Mouse (Mus musculus): ENCODE data around the gene Bag3. TPM values are rescaled to one million over a fixed set of nuclear protein-coding genes. Genes with fewer than 3 reads are reported as not detected.

Bag3 gene
- total and polyA plus RNA-seq, 3 experiments, result 9.1 to 107 (median 20.9) TPM

- peaks cover 2% of the 10 kb centered on the region; the same call in 1 of the 2 replicates for H3K9me3 ChIP-seq (replicated peaks)
- no peak for DNase-seq (ENCODE audit: low spot score)
- no peak for TF ChIP-seq CTCF (IDR thresholded peaks at IDR 0.05; ENCODE audit: low read depth, low read length)
- no peak for TF ChIP-seq GATA1 (IDR thresholded peaks at IDR 0.05; ENCODE audit: borderline replicate concordance, low read length)
- TF ChIP-seq POLR2AphosphoS5 (IDR thresholded peaks at IDR 0.05; ENCODE audit: insufficient replicate concordance, low read depth, low read length), result no peak
- TF ChIP-seq GATA2 (IDR thresholded peaks at IDR 0.05; ENCODE audit: borderline replicate concordance, low read depth, low read length), result no peak
- peak; percentile 40; the same call in 1 of the 2 replicates for TF ChIP-seq TAL1 (conservative IDR thresholded peaks at IDR 0.05; ENCODE audit: low read depth, low read length)
- peaks cover 54% of the 10 kb centered on the region for H3K4me1 ChIP-seq (ENCODE audit: insufficient read depth, low read depth, low read length)
- no peak overlapping the region for H3K4me3 ChIP-seq (ENCODE audit: low read depth, low read length)
- peaks cover 100% of the 10 kb centered on the region for H3K36me3 ChIP-seq (replicated peaks)
- ATAC-seq (ENCODE audit: extremely low read depth, insufficient number of reproducible peaks, low FRiP score, poor library complexity, severe bottlenecking), result peak; percentile 51
- no peaks in the 10 kb centered on the region; the same call in 1 of the 2 replicates for H3K27me3 ChIP-seq (ENCODE audit: insufficient read depth, low read length)
Observed at GRCm38 (mm10) chr7:128543148-128543855, 19.9 kb downstream of the Bag3 start.

- peaks cover 2% of the 10 kb centered on the region; the same call in 1 of the 2 replicates for H3K9me3 ChIP-seq (replicated peaks)
- no peak for ATAC-seq (ENCODE audit: extremely low read depth, insufficient number of reproducible peaks, low FRiP score, poor library complexity, severe bottlenecking)
- H3K4me3 ChIP-seq (ENCODE audit: low read depth, low read length), result no peak overlapping the region
- peaks cover 48% of the 10 kb centered on the region for H3K4me1 ChIP-seq (ENCODE audit: insufficient read depth, low read depth, low read length)
- H3K27me3 ChIP-seq (ENCODE audit: insufficient read depth, low read length), result no peaks in the 10 kb centered on the region; the same call in 1 of the 2 replicates
- TF ChIP-seq TAL1 (conservative IDR thresholded peaks at IDR 0.05; ENCODE audit: low read depth, low read length) (no peak), GATA1 (IDR thresholded peaks at IDR 0.05; ENCODE audit: borderline replicate concordance, low read length) (no peak), CTCF (IDR thresholded peaks at IDR 0.05; ENCODE audit: low read depth, low read length) (no peak), GATA2 (IDR thresholded peaks at IDR 0.05; ENCODE audit: borderline replicate concordance, low read depth, low read length) (no peak), POLR2AphosphoS5 (IDR thresholded peaks at IDR 0.05; ENCODE audit: insufficient replicate concordance, low read depth, low read length) (no peak)
- no peak for DNase-seq (ENCODE audit: low spot score)
- peaks cover 100% of the 10 kb centered on the region for H3K36me3 ChIP-seq (replicated peaks)
Observed at GRCm38 (mm10) chr7:128543961-128544360, 20.5 kb downstream of the Bag3 start.

- Histone ChIP-seq H3K9me3 (replicated peaks) (peaks cover 2% of the 10 kb centered on the region; the same call in 1 of the 2 replicates), H3K4me1 (ENCODE audit: insufficient read depth, low read depth, low read length) (peaks cover 42% of the 10 kb centered on the region), H3K36me3 (replicated peaks) (peaks cover 96% of the 10 kb centered on the region), H3K27me3 (ENCODE audit: insufficient read depth, low read length) (no peaks in the 10 kb centered on the region; the same call in 1 of the 2 replicates), H3K4me3 (ENCODE audit: low read depth, low read length) (no peak overlapping the region)
- TF ChIP-seq GATA1 (IDR thresholded peaks at IDR 0.05; ENCODE audit: borderline replicate concordance, low read length) (no peak), CTCF (IDR thresholded peaks at IDR 0.05; ENCODE audit: low read depth, low read length) (no peak), GATA2 (IDR thresholded peaks at IDR 0.05; ENCODE audit: borderline replicate concordance, low read depth, low read length) (no peak), TAL1 (conservative IDR thresholded peaks at IDR 0.05; ENCODE audit: low read depth, low read length) (no peak), POLR2AphosphoS5 (IDR thresholded peaks at IDR 0.05; ENCODE audit: insufficient replicate concordance, low read depth, low read length) (no peak)
- no peak for DNase-seq (ENCODE audit: low spot score)
- ATAC-seq (ENCODE audit: extremely low read depth, insufficient number of reproducible peaks, low FRiP score, poor library complexity, severe bottlenecking), result no peak
Observed at GRCm38 (mm10) chr7:128544566-128545262, 21.3 kb downstream of the Bag3 start.

GRCm38 (mm10) chr7:128546031-128546430 is 22.6 kb downstream of the Bag3 start:
- TF ChIP-seq CTCF (IDR thresholded peaks at IDR 0.05; ENCODE audit: low read depth, low read length) (no peak), POLR2AphosphoS5 (IDR thresholded peaks at IDR 0.05; ENCODE audit: insufficient replicate concordance, low read depth, low read length) (no peak), GATA1 (IDR thresholded peaks at IDR 0.05; ENCODE audit: borderline replicate concordance, low read length) (no peak)
- peaks cover 83% of the 10 kb centered on the region for H3K36me3 ChIP-seq (replicated peaks)
- ATAC-seq (ENCODE audit: extremely low read depth, insufficient number of reproducible peaks, low FRiP score, poor library complexity, severe bottlenecking), result no peak

GRCm38 (mm10) chr7:128549137-128549536 is 25.7 kb downstream of the Bag3 start:
- TF ChIP-seq CTCF (IDR thresholded peaks at IDR 0.05; ENCODE audit: low read depth, low read length), result no peak
- TF ChIP-seq TAL1 (conservative IDR thresholded peaks at IDR 0.05; ENCODE audit: low read depth, low read length), result no peak
- no peak for TF ChIP-seq POLR2AphosphoS5 (IDR thresholded peaks at IDR 0.05; ENCODE audit: insufficient replicate concordance, low read depth, low read length)
- no peak for TF ChIP-seq GATA1 (IDR thresholded peaks at IDR 0.05; ENCODE audit: borderline replicate concordance, low read length)
- no peak for TF ChIP-seq GATA2 (IDR thresholded peaks at IDR 0.05; ENCODE audit: borderline replicate concordance, low read depth, low read length)
- Histone ChIP-seq H3K27me3 (ENCODE audit: insufficient read depth, low read length) (no peaks in the 10 kb centered on the region), H3K9me3 (replicated peaks) (peaks cover 2% of the 10 kb centered on the region; the same call in 1 of the 2 replicates), H3K4me3 (ENCODE audit: low read depth, low read length) (no peak overlapping the region), H3K4me1 (ENCODE audit: insufficient read depth, low read depth, low read length) (peaks cover 24% of the 10 kb centered on the region), H3K36me3 (replicated peaks) (peaks cover 52% of the 10 kb centered on the region)
- no peak for ATAC-seq (ENCODE audit: extremely low read depth, insufficient number of reproducible peaks, low FRiP score, poor library complexity, severe bottlenecking)
- DNase-seq (ENCODE audit: low spot score), result no peak

More at GRCm38 (mm10) chr7:128546031-128546430, 22.6 kb downstream of the Bag3 start:
- peaks cover 36% of the 10 kb centered on the region for H3K4me1 ChIP-seq (ENCODE audit: insufficient read depth, low read depth, low read length)
- no peaks in the 10 kb centered on the region for H3K27me3 ChIP-seq (ENCODE audit: insufficient read depth, low read length)
- peaks cover 2% of the 10 kb centered on the region; the same call in 1 of the 2 replicates for H3K9me3 ChIP-seq (replicated peaks)
- no peak overlapping the region for H3K4me3 ChIP-seq (ENCODE audit: low read depth, low read length)
- no peak for DNase-seq (ENCODE audit: low spot score)
